Mouse (Mus musculus): ENCODE measurements around the gene Syne2. TPM values are rescaled to one million over a fixed set of nuclear protein-coding genes. Genes with fewer than 3 reads are reported as not detected.

Syne2 gene
- polyA plus RNA-seq, 1 experiment from 2014 or later: 42.1 TPM

- H3K27me3 ChIP-seq (ENCODE audit: control insufficient read depth, insufficient read depth, low read length): no peaks in the 10 kb centered on the region
- WGBS: 52% methylated on average over 6 of the region's 6 CpGs
Measured at GRCm38 (mm10) chr12:75918914-75919313, 101.0 kb downstream of the Syne2 start.

GRCm38 (mm10) chr12:75922900-75923299 is 105.0 kb downstream of the Syne2 start:
- ATAC-seq (ENCODE audit: insufficient read depth, low FRiP score): peak; percentile 69; the same call in 1 of the 2 replicates
- Histone ChIP-seq H3K9me3 (replicated peaks; ENCODE audit: control insufficient read depth, low read length) (no peaks in the 10 kb centered on the region), H3K27ac (ENCODE audit: low read length) (no peak overlapping the region), H3K9ac (ENCODE audit: low read length) (no peak overlapping the region), H3K4me2 (ENCODE audit: low read depth, low read length) (no peak overlapping the region), H3K4me1 (ENCODE audit: control insufficient read depth, insufficient read depth, low read length) (no peaks in the 10 kb centered on the region), H3K36me3 (ENCODE audit: control insufficient read depth, insufficient read depth, low read length) (0 out of 2 replicates have a peak, but pooled peaks cover 5% of the 10 kb centered on the region), H3K4me3 (replicated peaks; ENCODE audit: low read length) (no peak overlapping the region), H3K27me3 (ENCODE audit: control insufficient read depth, insufficient read depth, low read length) (no peaks in the 10 kb centered on the region)
- 66% methylated on average over 11 of the region's 11 CpGs for WGBS

More at GRCm38 (mm10) chr12:75918914-75919313, 101.0 kb downstream of the Syne2 start:
- no peaks in the 10 kb centered on the region for H3K4me1 ChIP-seq (ENCODE audit: control insufficient read depth, insufficient read depth, low read length)
- no peak overlapping the region for H3K4me2 ChIP-seq (ENCODE audit: low read depth, low read length)
- no peak overlapping the region for H3K9ac ChIP-seq (ENCODE audit: low read length)
- no peaks in the 10 kb centered on the region for H3K9me3 ChIP-seq (replicated peaks; ENCODE audit: control insufficient read depth, low read length)
- no peak overlapping the region for H3K4me3 ChIP-seq (replicated peaks; ENCODE audit: low read length)
- no peak overlapping the region for H3K27ac ChIP-seq (ENCODE audit: low read length)
- 0 out of 2 replicates have a peak, but pooled peaks cover 2% of the 10 kb centered on the region for H3K36me3 ChIP-seq (ENCODE audit: control insufficient read depth, insufficient read depth, low read length)
- no peak for ATAC-seq (ENCODE audit: insufficient read depth, low FRiP score)

GRCm38 (mm10) chr12:75924852-75925251 is 106.9 kb downstream of the Syne2 start:
- H3K27me3 ChIP-seq (ENCODE audit: control insufficient read depth, insufficient read depth, low read length): no peaks in the 10 kb centered on the region
- no peak overlapping the region for H3K9ac ChIP-seq (ENCODE audit: low read length)
- H3K4me3 ChIP-seq (replicated peaks; ENCODE audit: low read length): no peak overlapping the region
- H3K4me2 ChIP-seq (ENCODE audit: low read depth, low read length): no peak overlapping the region
- WGBS: 91% methylated on average over 11 of the region's 11 CpGs
- H3K4me1 ChIP-seq (ENCODE audit: control insufficient read depth, insufficient read depth, low read length): no peaks in the 10 kb centered on the region
- H3K27ac ChIP-seq (ENCODE audit: low read length): no peak overlapping the region
- ATAC-seq (ENCODE audit: insufficient read depth, low FRiP score): no peak
- H3K36me3 ChIP-seq (ENCODE audit: control insufficient read depth, insufficient read depth, low read length): 0 out of 2 replicates have a peak, but pooled peaks cover 10% of the 10 kb centered on the region
- H3K9me3 ChIP-seq (replicated peaks; ENCODE audit: control insufficient read depth, low read length): no peaks in the 10 kb centered on the region

- H3K4me1 ChIP-seq (ENCODE audit: control insufficient read depth, insufficient read depth, low read length): no peaks in the 10 kb centered on the region
- peaks cover 13% of the 10 kb centered on the region; the same call in 1 of the 2 replicates for H3K36me3 ChIP-seq (ENCODE audit: control insufficient read depth, insufficient read depth, low read length)
- no peak overlapping the region for H3K4me2 ChIP-seq (ENCODE audit: low read depth, low read length)
- no peak overlapping the region for H3K4me3 ChIP-seq (replicated peaks; ENCODE audit: low read length)
- H3K27me3 ChIP-seq (ENCODE audit: control insufficient read depth, insufficient read depth, low read length): no peaks in the 10 kb centered on the region
- no peak overlapping the region for H3K9ac ChIP-seq (ENCODE audit: low read length)
- ATAC-seq (ENCODE audit: insufficient read depth, low FRiP score): no peak
- no peak overlapping the region for H3K27ac ChIP-seq (ENCODE audit: low read length)
- no peaks in the 10 kb centered on the region for H3K9me3 ChIP-seq (replicated peaks; ENCODE audit: control insufficient read depth, low read length)
- WGBS: 89% methylated on average over 1 of the region's 1 CpGs
Measured at GRCm38 (mm10) chr12:75927596-75927995, 109.7 kb downstream of the Syne2 start.

GRCm38 (mm10) chr12:75933561-75933960 is 115.6 kb downstream of the Syne2 start:
- 58% methylated on average over 4 of the region's 4 CpGs for WGBS
- no peak overlapping the region for H3K27ac ChIP-seq (ENCODE audit: low read length)
- no peak overlapping the region for H3K4me3 ChIP-seq (replicated peaks; ENCODE audit: low read length)
- H3K27me3 ChIP-seq (ENCODE audit: control insufficient read depth, insufficient read depth, low read length): no peaks in the 10 kb centered on the region
- no peak for ATAC-seq (ENCODE audit: insufficient read depth, low FRiP score)
- H3K9ac ChIP-seq (ENCODE audit: low read length): no peak overlapping the region
- H3K4me2 ChIP-seq (ENCODE audit: low read depth, low read length): no peak overlapping the region
- H3K36me3 ChIP-seq (ENCODE audit: control insufficient read depth, insufficient read depth, low read length): peaks cover 8% of the 10 kb centered on the region; the same call in 1 of the 2 replicates
- no peaks in the 10 kb centered on the region for H3K4me1 ChIP-seq (ENCODE audit: control insufficient read depth, insufficient read depth, low read length)
- no peaks in the 10 kb centered on the region for H3K9me3 ChIP-seq (replicated peaks; ENCODE audit: control insufficient read depth, low read length)

- no peak overlapping the region for H3K4me3 ChIP-seq (replicated peaks; ENCODE audit: low read length)
- H3K9ac ChIP-seq (ENCODE audit: low read length): no peak overlapping the region
- WGBS: 56% methylated on average over 5 of the region's 5 CpGs
- no peaks in the 10 kb centered on the region for H3K9me3 ChIP-seq (replicated peaks; ENCODE audit: control insufficient read depth, low read length)
- no peaks in the 10 kb centered on the region for H3K4me1 ChIP-seq (ENCODE audit: control insufficient read depth, insufficient read depth, low read length)
- H3K36me3 ChIP-seq (ENCODE audit: control insufficient read depth, insufficient read depth, low read length): peaks cover 10% of the 10 kb centered on the region
- no peak overlapping the region for H3K4me2 ChIP-seq (ENCODE audit: low read depth, low read length)
- H3K27me3 ChIP-seq (ENCODE audit: control insufficient read depth, insufficient read depth, low read length): no peaks in the 10 kb centered on the region
- H3K27ac ChIP-seq (ENCODE audit: low read length): no peak overlapping the region
- ATAC-seq (ENCODE audit: insufficient read depth, low FRiP score): no peak
Measured at GRCm38 (mm10) chr12:75951328-75951727, 133.4 kb downstream of the Syne2 start.

GRCm38 (mm10) chr12:75952011-75952410 is 134.1 kb downstream of the Syne2 start:
- ATAC-seq (ENCODE audit: insufficient read depth, low FRiP score): no peak
- Histone ChIP-seq H3K4me3 (replicated peaks; ENCODE audit: low read length) (no peak overlapping the region), H3K9me3 (replicated peaks; ENCODE audit: control insufficient read depth, low read length) (no peaks in the 10 kb centered on the region), H3K4me1 (ENCODE audit: control insufficient read depth, insufficient read depth, low read length) (no peaks in the 10 kb centered on the region), H3K27ac (ENCODE audit: low read length) (no peak overlapping the region), H3K27me3 (ENCODE audit: control insufficient read depth, insufficient read depth, low read length) (no peaks in the 10 kb centered on the region), H3K9ac (ENCODE audit: low read length) (no peak overlapping the region), H3K36me3 (ENCODE audit: control insufficient read depth, insufficient read depth, low read length) (peaks cover 6% of the 10 kb centered on the region), H3K4me2 (ENCODE audit: low read depth, low read length) (no peak overlapping the region)
- WGBS: 87% methylated on average over 1 of the region's 1 CpGs

- WGBS: 93% methylated on average over 24 of the region's 24 CpGs
- no peak for ATAC-seq (ENCODE audit: insufficient read depth, low FRiP score)
Measured at GRCm38 (mm10) chr12:75966441-75967195, 148.7 kb downstream of the Syne2 start.

GRCm38 (mm10) chr12:75979079-75979478 is 161.1 kb downstream of the Syne2 start:
- Histone ChIP-seq H3K36me3 (ENCODE audit: control insufficient read depth, insufficient read depth, low read length) (no peaks in the 10 kb centered on the region), H3K9me3 (replicated peaks; ENCODE audit: control insufficient read depth, low read length) (no peaks in the 10 kb centered on the region), H3K4me1 (ENCODE audit: control insufficient read depth, insufficient read depth, low read length) (no peaks in the 10 kb centered on the region), H3K4me2 (ENCODE audit: low read depth, low read length) (no peak overlapping the region), H3K27ac (ENCODE audit: low read length) (no peak overlapping the region), H3K27me3 (ENCODE audit: control insufficient read depth, insufficient read depth, low read length) (no peaks in the 10 kb centered on the region), H3K4me3 (replicated peaks; ENCODE audit: low read length) (no peak overlapping the region), H3K9ac (ENCODE audit: low read length) (no peak overlapping the region)
- 55% methylated on average over 5 of the region's 5 CpGs for WGBS
- ATAC-seq (ENCODE audit: insufficient read depth, low FRiP score): no peak

More at GRCm38 (mm10) chr12:75966441-75967195, 148.7 kb downstream of the Syne2 start:
- Histone ChIP-seq H3K36me3 (ENCODE audit: control insufficient read depth, insufficient read depth, low read length) (peaks cover 13% of the 10 kb centered on the region; the same call in 1 of the 2 replicates), H3K4me1 (ENCODE audit: control insufficient read depth, insufficient read depth, low read length) (no peaks in the 10 kb centered on the region), H3K9me3 (replicated peaks; ENCODE audit: control insufficient read depth, low read length) (no peaks in the 10 kb centered on the region), H3K4me3 (replicated peaks; ENCODE audit: low read length) (no peak overlapping the region), H3K27me3 (ENCODE audit: control insufficient read depth, insufficient read depth, low read length) (no peaks in the 10 kb centered on the region), H3K27ac (ENCODE audit: low read length) (no peak overlapping the region), H3K4me2 (ENCODE audit: low read depth, low read length) (no peak overlapping the region), H3K9ac (ENCODE audit: low read length) (no peak overlapping the region)
